Mouse (Mus musculus) monocyte, adult 2 months (primary cell): Measurements from ENCODE around the gene Slitrk2.

Experiments used
- DNase-seq, 2 experiments: peaks; one replicate each; pipeline ENCODE4 v3.0.0; 2022; ENCODE audit warnings: low spot score in 2 of 2, low read depth in 1 of 2

Slitrk2 gene

DNA sequence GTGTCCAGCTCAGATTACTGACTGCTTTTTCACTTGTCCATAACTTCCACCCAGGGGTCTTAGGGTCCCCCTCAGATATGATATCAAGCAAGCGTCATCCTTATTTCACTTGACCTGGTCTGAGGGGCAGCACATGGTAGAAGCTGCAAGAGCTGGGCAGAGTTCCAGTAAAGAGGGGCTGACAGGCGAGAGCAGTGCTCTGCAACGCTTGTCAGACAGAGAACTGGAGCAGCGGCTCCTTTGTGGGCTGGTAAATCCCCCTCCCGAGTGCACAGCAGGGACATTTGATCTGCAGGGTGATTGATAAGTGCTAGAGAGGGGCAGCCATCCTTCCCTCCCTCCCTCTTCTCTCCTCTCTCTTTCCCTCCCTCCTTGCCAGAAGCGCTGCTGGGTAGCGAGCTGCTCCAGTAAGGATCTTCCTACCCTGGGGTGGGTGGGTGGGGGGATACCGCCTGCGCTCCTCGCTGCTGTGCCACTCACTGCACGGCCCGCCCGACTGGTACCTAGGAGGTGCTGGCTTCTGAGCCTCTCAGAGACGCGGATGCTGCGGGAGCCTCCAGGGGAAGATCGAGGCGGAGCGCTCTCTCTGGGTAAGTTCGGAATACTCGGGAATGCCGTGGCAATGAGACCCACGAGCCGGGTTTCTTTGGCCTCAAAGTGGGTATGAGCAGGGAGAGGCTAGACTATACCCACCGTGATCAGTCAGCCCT is at the start of gene Slitrk2:
Gene Slitrk2, plus strand, starts transcription at position 408 of the 710 bp plus-strand sequence.
- DNase-seq = no peak

DNA sequence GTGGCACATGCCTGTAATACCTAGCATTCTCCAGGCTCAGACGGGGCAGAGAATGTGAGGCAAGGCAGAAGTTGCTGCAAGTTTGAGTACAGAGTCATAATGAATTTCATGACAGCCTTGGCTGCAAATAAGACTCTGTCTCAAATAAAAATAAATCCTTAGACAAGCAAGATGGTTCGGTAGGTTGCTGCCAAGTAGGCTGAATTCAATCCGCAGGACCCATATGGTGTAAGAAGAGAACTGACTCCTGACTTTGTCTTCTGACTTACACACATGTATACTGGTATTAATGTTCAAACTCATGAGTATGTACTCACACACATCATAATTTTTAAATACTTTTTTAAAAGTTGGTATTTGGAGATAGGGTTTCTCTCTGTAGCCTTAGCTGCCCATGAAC is 43.6 kb upstream of the Slitrk2 start:
- DNase-seq = no peak

DNA sequence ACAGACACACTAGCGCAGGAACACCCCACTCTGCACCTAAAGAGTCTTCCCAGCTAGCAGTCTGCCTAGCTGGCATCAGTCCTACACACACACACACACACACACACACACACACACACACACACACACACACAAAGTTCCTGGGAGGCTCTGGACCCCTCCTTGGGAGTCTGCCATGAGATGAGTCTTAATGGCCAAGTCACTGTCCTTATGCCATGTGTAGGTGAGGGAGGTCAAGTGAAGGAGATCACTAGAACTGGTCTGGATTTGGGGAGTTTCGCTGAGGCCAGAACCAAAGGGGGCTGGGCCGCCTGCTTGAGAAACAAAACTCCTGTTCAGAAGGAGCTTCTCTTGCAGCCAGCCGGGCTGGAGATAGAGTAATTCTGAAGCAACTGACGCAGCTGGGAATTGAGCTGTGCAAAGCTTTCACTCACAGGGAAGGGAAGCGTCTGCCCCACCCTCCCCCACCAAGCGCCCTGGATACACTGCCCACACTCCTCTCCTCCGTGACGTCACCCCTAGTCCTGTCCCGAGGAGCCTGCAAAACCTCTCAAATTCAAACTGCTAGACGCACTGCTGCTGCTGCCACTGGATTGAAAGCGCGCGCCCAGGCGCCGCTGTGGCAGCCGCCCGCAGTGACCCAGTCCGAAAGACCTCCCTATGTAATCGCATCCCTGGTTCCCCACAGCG is 3.5 kb downstream of the Slitrk2 start:
- no peak for DNase-seq

DNA sequence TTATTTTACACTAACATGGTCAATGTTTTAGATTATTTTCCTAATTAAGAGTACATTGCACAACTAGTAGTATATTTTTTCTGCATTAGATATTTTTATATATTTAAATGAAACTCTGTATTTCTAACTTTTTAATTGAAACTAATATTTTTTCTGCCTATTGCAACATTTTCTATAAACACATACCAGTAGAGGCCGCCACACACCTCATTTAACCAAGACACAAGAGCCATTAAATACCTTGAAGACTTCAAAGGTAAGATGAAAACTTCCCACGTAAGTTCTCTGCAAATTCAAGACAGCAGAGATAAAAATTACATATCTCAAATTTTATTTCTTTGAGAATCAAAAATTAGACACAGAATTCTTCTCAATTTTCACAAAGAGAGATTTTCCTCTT is 8.2 kb downstream of the Slitrk2 start:
- DNase-seq = no peak

DNA sequence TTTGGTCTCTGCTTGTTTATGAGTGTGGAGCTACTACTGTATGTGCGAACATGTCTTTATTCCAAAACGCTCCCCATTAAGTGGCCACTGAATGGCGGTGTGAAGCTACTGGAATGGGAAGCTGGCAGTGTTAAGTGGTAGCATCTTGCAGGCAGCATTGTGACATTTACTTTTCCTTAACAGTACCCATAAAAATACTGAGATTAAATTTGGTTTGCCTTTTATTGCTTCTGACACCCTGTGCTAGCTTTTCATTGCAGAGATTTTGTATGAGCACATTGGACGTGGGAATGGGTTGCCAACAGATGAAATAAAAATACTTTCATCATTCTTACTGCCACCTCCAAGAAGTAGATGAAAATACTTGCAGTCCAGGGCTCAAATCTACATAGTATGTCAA is 27.8 kb downstream of the Slitrk2 start:
- no peak for DNase-seq

DNA sequence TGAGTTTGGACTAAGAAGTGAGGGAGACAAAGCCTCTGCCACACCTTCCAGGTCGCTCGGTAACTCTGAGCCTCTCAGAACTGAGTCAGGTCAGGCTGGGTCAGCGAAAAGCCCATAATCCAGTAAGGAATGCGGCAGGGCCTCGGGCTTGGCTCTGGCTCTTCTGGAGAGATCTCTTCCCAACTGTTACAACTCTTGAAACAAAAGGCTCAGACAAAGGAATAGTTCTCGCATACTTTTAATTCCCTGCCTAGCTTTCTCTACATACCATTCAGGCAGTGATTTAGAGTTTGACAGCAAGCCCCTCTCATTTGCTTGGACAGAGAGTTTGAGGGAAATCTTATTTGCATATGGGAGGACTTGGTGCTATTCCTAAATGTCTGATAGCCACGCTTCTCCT is 29.5 kb downstream of the Slitrk2 start:
- no peak for DNase-seq
